Mouse (Mus musculus) G1E (cell line): ENCODE data around the gene Olfr594. TPM values are rescaled to one million over a fixed set of nuclear protein-coding genes. Genes with fewer than 3 reads are reported as not detected.
"Not testable (repeated sequence)": the region's sequence is repeated elsewhere in the genome, so short reads cannot be mapped to it uniquely, and the experiment has no call there.

Experiments used
- ATAC-seq: 2 replicates; pipeline ENCODE4 v1.8.0; 2016; ENCODE audit warnings: mild to moderate bottlenecking; ENCODE audit not compliant: insufficient number of reproducible peaks, poor library complexity, low FRiP score, severe bottlenecking; ENCODE audit errors: extremely low read depth
- DNase-seq: peaks from one replicate; pipeline ENCODE4 v3.0.0; 2012; ENCODE audit warnings: low spot score
- H3K27me3 ChIP-seq: 2 replicates; pipeline ENCODE4 v1.6.1; 2012; ENCODE audit warnings: mild to moderate bottlenecking, low read length, inconsistent platforms; ENCODE audit not compliant: insufficient read depth
- H3K36me3 ChIP-seq: replicated peaks from 2 replicates; pipeline ENCODE3; 2012; ENCODE audit warnings: mild to moderate bottlenecking, inconsistent platforms
- H3K4me1 ChIP-seq: 2 replicates; pipeline ENCODE4 v1.6.1; 2012; ENCODE audit warnings: low read depth, low read length, inconsistent platforms, mixed read lengths; ENCODE audit not compliant: insufficient read depth
- H3K4me3 ChIP-seq: 2 replicates; pipeline ENCODE4 v1.5.1; 2012; ENCODE audit warnings: low read depth, mild to moderate bottlenecking, inconsistent platforms, low read length, moderate library complexity, mixed read lengths
- H3K9me3 ChIP-seq: replicated peaks from 2 replicates; pipeline ENCODE4 v1.6.1; 2012; ENCODE audit warnings: inconsistent platforms
- CTCF ChIP-seq: IDR thresholded peaks from 2 replicates; pipeline ENCODE4 v1.5.1; 2012; ENCODE audit warnings: low read depth, low read length, inconsistent platforms, mixed read lengths
- GATA1 ChIP-seq: IDR thresholded peaks from 2 replicates; pipeline ENCODE4 v1.6.1; 2012; ENCODE audit warnings: borderline replicate concordance, low read length, inconsistent platforms, mixed read lengths
- GATA2 ChIP-seq: IDR thresholded peaks from 2 replicates; pipeline ENCODE4 v1.6.1; 2012; ENCODE audit warnings: low read depth, low read length, inconsistent platforms, borderline replicate concordance
- POLR2AphosphoS5 ChIP-seq: IDR thresholded peaks from 2 replicates; pipeline ENCODE4 v1.6.1; 2012; ENCODE audit warnings: low read depth, low read length, inconsistent platforms; ENCODE audit not compliant: insufficient replicate concordance
- TAL1 ChIP-seq: conservative IDR thresholded peaks from 2 replicates; pipeline ENCODE4 v1.6.1; 2012; ENCODE audit warnings: low read depth, low read length, inconsistent platforms, mixed read lengths
- polyA plus RNA-seq: library from polyadenylated mRNA; stranded (reverse); fragments of >175 nt; gene quantifications from 2 replicates; pipeline ENCODE4 v1.2.3, GENCODE M21; 2012
- total RNA-seq, 2 experiments: library from RNA; stranded (forward) in 1 of 2; stranded (reverse) in 1 of 2; fragments of 200-1000 nt in 1 of 2; fragments of >200 nt in 1 of 2; fragmentation: Nextera tagmentation in 1 of 2; gene quantifications; 2 replicates each; pipeline ENCODE4 v1.2.3; 2014 to 2017

Olfr594 gene
- total RNA-seq (2014; fragmentation: Nextera tagmentation), result not detected in 2 replicates
- 0.11 TPM in 1 of 2 replicates, not detected in the other for total RNA-seq (2017)
- polyA plus RNA-seq, result not detected in 2 replicates

GRCm38 (mm10) chr7:103216696-103217095, at the start of gene Olfr594:
Gene Olfr594 (plus strand): TSS chr7:103216996.
- ATAC-seq (no peak), DNase-seq (no peak)
- TF ChIP-seq GATA2, result no peak
- TF ChIP-seq CTCF, result no peak
- no peak for TF ChIP-seq GATA1
- no peak for TF ChIP-seq TAL1
- TF ChIP-seq POLR2AphosphoS5, result no peak
- no peaks in the 10 kb centered on the region for H3K36me3 ChIP-seq
- no peak within 1 kb of the TSS for H3K4me3 ChIP-seq
- no peaks in the 10 kb centered on the region for H3K27me3 ChIP-seq
- no peaks in the 10 kb centered on the region for H3K4me1 ChIP-seq
- H3K9me3 ChIP-seq, result no peaks in the 10 kb centered on the region

GRCm38 (mm10) chr7:103169697-103170096, 47.1 kb upstream of the Olfr594 start:
- H3K4me3 ChIP-seq, result no peak overlapping the region
- no peaks in the 10 kb centered on the region for H3K36me3 ChIP-seq
- no peaks in the 10 kb centered on the region for H3K4me1 ChIP-seq
- TF ChIP-seq GATA2, result no peak
- no peak for TF ChIP-seq TAL1
- no peak for TF ChIP-seq POLR2AphosphoS5
- no peak for TF ChIP-seq GATA1
- no peak for TF ChIP-seq CTCF
- no peaks in the 10 kb centered on the region for H3K9me3 ChIP-seq
- DNase-seq, result no peak
- H3K27me3 ChIP-seq, result no peaks in the 10 kb centered on the region
- no peak for ATAC-seq

GRCm38 (mm10) chr7:103178240-103178639, 38.6 kb upstream of the Olfr594 start, which contains the start of gene Olfr591:
Gene Olfr591 (minus strand): TSS chr7:103178340.
- no peak for DNase-seq
- H3K27me3 ChIP-seq, result no peaks in the 10 kb centered on the region
- H3K36me3 ChIP-seq, result no peaks in the 10 kb centered on the region
- TF ChIP-seq CTCF, result no peak
- TF ChIP-seq TAL1, result no peak
- no peak for TF ChIP-seq GATA2
- TF ChIP-seq POLR2AphosphoS5, result no peak
- TF ChIP-seq GATA1, result no peak
- 0 out of 2 replicates have a peak, but pooled peaks cover 2% of the 10 kb centered on the region for H3K9me3 ChIP-seq
- ATAC-seq, result no peak
- no peaks in the 10 kb centered on the region for H3K4me1 ChIP-seq
- no peak within 1 kb of the TSS for H3K4me3 ChIP-seq

GRCm38 (mm10) chr7:103184503-103184902, 32.3 kb upstream of the Olfr594 start, which contains the start of gene Olfr592:
Gene Olfr592 (plus strand): TSS chr7:103184803.
- not testable (repeated sequence) for H3K4me1 ChIP-seq, H3K4me3 ChIP-seq, ATAC-seq, H3K27me3 ChIP-seq, H3K36me3 ChIP-seq, DNase-seq, H3K9me3 ChIP-seq

- Histone ChIP-seq H3K27me3 (no peaks in the 10 kb centered on the region), H3K4me1 (no peaks in the 10 kb centered on the region), H3K9me3 (no peaks in the 10 kb centered on the region), H3K4me3 (no peak within 1 kb of the TSS), H3K36me3 (no peaks in the 10 kb centered on the region)
- no peak for DNase-seq
- TF ChIP-seq GATA2, result no peak
- TF ChIP-seq TAL1, result no peak
- no peak for TF ChIP-seq GATA1
- no peak for TF ChIP-seq POLR2AphosphoS5
- TF ChIP-seq CTCF, result no peak
- no peak for ATAC-seq
Measured at GRCm38 (mm10) chr7:103211562-103211961, 5.2 kb upstream of the Olfr594 start, which contains the start of gene Olfr593. Gene Olfr593 (plus strand): TSS chr7:103211862.

GRCm38 (mm10) chr7:103212050-103212449, 4.7 kb upstream of the Olfr594 start:
- not testable (repeated sequence) for ATAC-seq, H3K4me3 ChIP-seq, H3K27me3 ChIP-seq, H3K36me3 ChIP-seq, H3K4me1 ChIP-seq, H3K9me3 ChIP-seq, DNase-seq

GRCm38 (mm10) chr7:103252405-103252804, 35.6 kb downstream of the Olfr594 start, which contains the start of gene Usp17ld:
Gene Usp17ld (minus strand): TSS chr7:103252505.
- not testable (repeated sequence) for H3K36me3 ChIP-seq, DNase-seq, H3K9me3 ChIP-seq, H3K4me1 ChIP-seq, H3K27me3 ChIP-seq, ATAC-seq, H3K4me3 ChIP-seq

Other genes with a start within 250 kb of the Olfr594 start
Only the 20 nearest of the 24 such genes appear.
- not detected in 2 replicates for gene Olfr578, start 227.7 kb upstream of the Olfr594 start, total RNA-seq (2014; fragmentation: Nextera tagmentation)
- gene Olfr578, start 227.7 kb upstream of the Olfr594 start, total RNA-seq (2017), result 0.05 TPM in 1 of 2 replicates, not detected in the other
- gene Olfr578, start 227.7 kb upstream of the Olfr594 start, polyA plus RNA-seq, result not detected in 2 replicates
- not detected in 2 replicates for gene Olfr582, start 179.0 kb upstream of the Olfr594 start, total RNA-seq (2014; fragmentation: Nextera tagmentation)
- 0.16 TPM in 1 of 2 replicates, not detected in the other for gene Olfr582, start 179.0 kb upstream of the Olfr594 start, total RNA-seq (2017)
- not detected in 2 replicates for gene Olfr582, start 179.0 kb upstream of the Olfr594 start, polyA plus RNA-seq
- not detected in 2 replicates for gene Olfr583, start 165.7 kb upstream of the Olfr594 start, total RNA-seq (2014; fragmentation: Nextera tagmentation)
- gene Olfr583, start 165.7 kb upstream of the Olfr594 start, total RNA-seq (2017), result 0.11 and 0.29 TPM in 2 replicates
- not detected in 2 replicates for gene Olfr583, start 165.7 kb upstream of the Olfr594 start, polyA plus RNA-seq
- gene Olfr584, start 135.1 kb upstream of the Olfr594 start, total RNA-seq (2014; fragmentation: Nextera tagmentation), result not detected in 2 replicates
- 0.06 and 0.16 TPM in 2 replicates for gene Olfr584, start 135.1 kb upstream of the Olfr594 start, total RNA-seq (2017)
- gene Olfr584, start 135.1 kb upstream of the Olfr594 start, polyA plus RNA-seq, result not detected in 2 replicates
- not detected in 2 replicates for gene Olfr585, start 119.3 kb upstream of the Olfr594 start, total RNA-seq (2014; fragmentation: Nextera tagmentation)
- gene Olfr585, start 119.3 kb upstream of the Olfr594 start, total RNA-seq (2017), result not detected in 2 replicates
- gene Olfr585, start 119.3 kb upstream of the Olfr594 start, polyA plus RNA-seq, result not detected in 2 replicates
- not detected in 2 replicates for gene Olfr586, start 91.4 kb upstream of the Olfr594 start, total RNA-seq (2014; fragmentation: Nextera tagmentation)
- 0.06 and 0.22 TPM in 2 replicates for gene Olfr586, start 91.4 kb upstream of the Olfr594 start, total RNA-seq (2017)
- gene Olfr586, start 91.4 kb upstream of the Olfr594 start, polyA plus RNA-seq, result not detected in 2 replicates
- not detected in 2 replicates for gene Olfr588-ps1, start 76.1 kb upstream of the Olfr594 start, total RNA-seq (2014; fragmentation: Nextera tagmentation)
- 0.05 and 0.06 TPM in 2 replicates for gene Olfr588-ps1, start 76.1 kb upstream of the Olfr594 start, total RNA-seq (2017)
- gene Olfr588-ps1, start 76.1 kb upstream of the Olfr594 start, polyA plus RNA-seq, result not detected in 2 replicates
- not detected in 2 replicates for gene Olfr589, start 60.6 kb upstream of the Olfr594 start, total RNA-seq (2014; fragmentation: Nextera tagmentation)
- gene Olfr589, start 60.6 kb upstream of the Olfr594 start, total RNA-seq (2017), result 0.11 TPM in 1 of 2 replicates, not detected in the other
- not detected in 2 replicates for gene Olfr589, start 60.6 kb upstream of the Olfr594 start, polyA plus RNA-seq
- not detected in 2 replicates for gene Olfr591, start 38.7 kb upstream of the Olfr594 start, total RNA-seq (2014; fragmentation: Nextera tagmentation)
- 0.05 TPM in 1 of 2 replicates, not detected in the other for gene Olfr591, start 38.7 kb upstream of the Olfr594 start, total RNA-seq (2017)
- gene Olfr591, start 38.7 kb upstream of the Olfr594 start, polyA plus RNA-seq, result not detected in 2 replicates
- not detected in 2 replicates for gene Olfr592, start 32.2 kb upstream of the Olfr594 start, total RNA-seq (2014; fragmentation: Nextera tagmentation)
- 0.06 and 0.11 TPM in 2 replicates for gene Olfr592, start 32.2 kb upstream of the Olfr594 start, total RNA-seq (2017)
- gene Olfr592, start 32.2 kb upstream of the Olfr594 start, polyA plus RNA-seq, result not detected in 2 replicates
- gene Olfr593, start 5.1 kb upstream of the Olfr594 start, total RNA-seq (2014; fragmentation: Nextera tagmentation), result not detected in 2 replicates
- gene Olfr593, start 5.1 kb upstream of the Olfr594 start, total RNA-seq (2017), result 0.27 and 0.35 TPM in 2 replicates
- not detected in 2 replicates for gene Olfr593, start 5.1 kb upstream of the Olfr594 start, polyA plus RNA-seq
- not detected in 2 replicates for gene Usp17ld, start 35.5 kb downstream of the Olfr594 start, total RNA-seq (2014; fragmentation: Nextera tagmentation)
- gene Usp17ld, start 35.5 kb downstream of the Olfr594 start, total RNA-seq (2017), result 0.05 TPM in 1 of 2 replicates, not detected in the other
- not detected in 2 replicates for gene Usp17ld, start 35.5 kb downstream of the Olfr594 start, polyA plus RNA-seq
- not detected in 2 replicates for gene Olfr596, start 88.7 kb downstream of the Olfr594 start, total RNA-seq (2014; fragmentation: Nextera tagmentation)
- gene Olfr596, start 88.7 kb downstream of the Olfr594 start, total RNA-seq (2017), result 0.06 TPM in 1 of 2 replicates, not detected in the other
- gene Olfr596, start 88.7 kb downstream of the Olfr594 start, polyA plus RNA-seq, result not detected in 2 replicates
- gene Olfr597, start 99.3 kb downstream of the Olfr594 start, total RNA-seq (2014; fragmentation: Nextera tagmentation), result not detected in 2 replicates
- 0.38 TPM in 1 of 2 replicates, not detected in the other for gene Olfr597, start 99.3 kb downstream of the Olfr594 start, total RNA-seq (2017)
- not detected in 2 replicates for gene Olfr597, start 99.3 kb downstream of the Olfr594 start, polyA plus RNA-seq
- gene Olfr598, start 106.6 kb downstream of the Olfr594 start, total RNA-seq (2014; fragmentation: Nextera tagmentation), result not detected in 2 replicates
- not detected in 2 replicates for gene Olfr598, start 106.6 kb downstream of the Olfr594 start, total RNA-seq (2017)
- gene Olfr598, start 106.6 kb downstream of the Olfr594 start, polyA plus RNA-seq, result not detected in 2 replicates
- not detected in 2 replicates for gene Olfr599, start 118.9 kb downstream of the Olfr594 start, total RNA-seq (2014; fragmentation: Nextera tagmentation)
- 0.71 TPM in 1 of 2 replicates, not detected in the other for gene Olfr599, start 118.9 kb downstream of the Olfr594 start, total RNA-seq (2017)
- gene Olfr599, start 118.9 kb downstream of the Olfr594 start, polyA plus RNA-seq, result not detected in 2 replicates
- not detected in 2 replicates for gene Olfr600, start 132.7 kb downstream of the Olfr594 start, total RNA-seq (2014; fragmentation: Nextera tagmentation)
- 0.06 and 0.11 TPM in 2 replicates for gene Olfr600, start 132.7 kb downstream of the Olfr594 start, total RNA-seq (2017)
- not detected in 2 replicates for gene Olfr600, start 132.7 kb downstream of the Olfr594 start, polyA plus RNA-seq
- not detected in 2 replicates for gene Olfr601, start 145.7 kb downstream of the Olfr594 start, total RNA-seq (2014; fragmentation: Nextera tagmentation)
- 0.11 TPM in 1 of 2 replicates, not detected in the other for gene Olfr601, start 145.7 kb downstream of the Olfr594 start, total RNA-seq (2017)
- not detected in 2 replicates for gene Olfr601, start 145.7 kb downstream of the Olfr594 start, polyA plus RNA-seq
- not detected in 2 replicates for gene Olfr603, start 169.2 kb downstream of the Olfr594 start, total RNA-seq (2014; fragmentation: Nextera tagmentation)
- not detected in 2 replicates for gene Olfr603, start 169.2 kb downstream of the Olfr594 start, total RNA-seq (2017)
- not detected in 2 replicates for gene Olfr603, start 169.2 kb downstream of the Olfr594 start, polyA plus RNA-seq
- not detected in 2 replicates for gene Usp17lc, start 198.1 kb downstream of the Olfr594 start, total RNA-seq (2014; fragmentation: Nextera tagmentation)
- 0.06 and 0.16 TPM in 2 replicates for gene Usp17lc, start 198.1 kb downstream of the Olfr594 start, total RNA-seq (2017)
- not detected in 2 replicates for gene Usp17lc, start 198.1 kb downstream of the Olfr594 start, polyA plus RNA-seq